Mouse (Mus musculus): ENCODE data around the gene Myoz1.
"Not testable (repeated sequence)": the region's sequence is repeated elsewhere in the genome, so short reads cannot be mapped to it uniquely, and the experiment has no call there.

GRCm38 (mm10) chr14:20703461-20703860, 47.1 kb upstream of the Myoz1 start:
- TF ChIP-seq E2F4 (IDR thresholded peaks at IDR 0.05; ENCODE audit: borderline replicate concordance, low read depth, low read length); MAX (IDR thresholded peaks at IDR 0.05; ENCODE audit: low read length); MAZ (IDR thresholded peaks at IDR 0.05; ENCODE audit: low read depth, low read length); CTCF (IDR thresholded peaks at IDR 0.05 in 2 of 3, conservative IDR thresholded peaks at IDR 0.05 in 1 of 3; ENCODE audit: control insufficient read depth in 1 of 3, insufficient read depth in 1 of 3, low read depth in 2 of 3, low read length in 3 of 3, poor library complexity in 1 of 3, severe bottlenecking in 1 of 3); MAFK (IDR thresholded peaks at IDR 0.05; ENCODE audit: borderline replicate concordance, low read depth, low read length); POLR2A (IDR thresholded peaks at IDR 0.05; ENCODE audit: control insufficient read depth in 1 of 2, insufficient read depth in 1 of 2, low read depth in 1 of 2, low read length in 2 of 2, poor library complexity in 1 of 2); POLR2AphosphoS2 (IDR thresholded peaks at IDR 0.05; ENCODE audit: low read length); POLR2AphosphoS5 (IDR thresholded peaks at IDR 0.05; ENCODE audit: borderline replicate concordance, low read depth, low read length); ZMIZ1 (IDR thresholded peaks at IDR 0.05; ENCODE audit: low read depth, low read length); ZC3H11A (IDR thresholded peaks at IDR 0.05; ENCODE audit: low read depth, low read length); NRF1 (IDR thresholded peaks at IDR 0.05; ENCODE audit: insufficient read depth, low read depth, low read length, poor library complexity, severe bottlenecking); GABPA (IDR thresholded peaks at IDR 0.05; ENCODE audit: low read depth, low read length): not testable (repeated sequence)
